Mouse (Mus musculus) CD8-positive naive resting alpha-beta T cell, adult 2 months (primary cell): ENCODE measurements around the gene Tpst2.

Experiments used
- DNase-seq, 2 experiments: peaks; one replicate each; pipeline ENCODE4 v3.0.0; 2022; ENCODE audit warnings: low read depth in 2 of 2, low spot score in 2 of 2

Gene Tpst2

GRCm38 (mm10) chr5:112325546-112326445 lies 49.3 kb downstream of the Tpst2 start, which contains the start of gene Tfip11:
Tfip11 (plus strand) TSS chr5:112326358.
- peak; percentile 82 to 88 for DNase-seq

GRCm38 (mm10) chr5:112326446-112327009 lies 50.0 kb downstream of the Tpst2 start:
- no peak for DNase-seq

GRCm38 (mm10) chr5:112327854-112328253 lies 51.4 kb downstream of the Tpst2 start:
- DNase-seq, result no peak

- DNase-seq, result no peak
Observed at GRCm38 (mm10) chr5:112329805-112330564, 53.5 kb downstream of the Tpst2 start.

GRCm38 (mm10) chr5:112335473-112335872 lies 59.0 kb downstream of the Tpst2 start:
- DNase-seq, result peak; percentile 57 to 69

GRCm38 (mm10) chr5:112337004-112337403 lies 60.5 kb downstream of the Tpst2 start:
- DNase-seq, result no peak

GRCm38 (mm10) chr5:112339215-112339614 lies 62.7 kb downstream of the Tpst2 start:
- DNase-seq, result no peak

- peak; percentile 90 for DNase-seq
Observed at GRCm38 (mm10) chr5:112342463-112343204, 66.1 kb downstream of the Tpst2 start, which contains the start of the genes Srrd and Hps4. Srrd (minus strand) TSS chr5:112343040. Hps4 (plus strand) TSS chr5:112343083.

GRCm38 (mm10) chr5:112343205-112343595 lies 66.7 kb downstream of the Tpst2 start:
- no peak for DNase-seq

- no peak for DNase-seq
Observed at GRCm38 (mm10) chr5:112344092-112344960, 67.8 kb downstream of the Tpst2 start.

GRCm38 (mm10) chr5:112346211-112346965 lies 69.9 kb downstream of the Tpst2 start:
- DNase-seq, result no peak

GRCm38 (mm10) chr5:112349169-112349568 lies 72.7 kb downstream of the Tpst2 start:
- no peak for DNase-seq

- DNase-seq, result no peak
Observed at GRCm38 (mm10) chr5:112355493-112355892, 79.0 kb downstream of the Tpst2 start.

GRCm38 (mm10) chr5:112355910-112356309 lies 79.4 kb downstream of the Tpst2 start, which contains the start of gene Gm6583:
Gm6583 (minus strand) TSS chr5:112356033.
- DNase-seq, result no peak

- DNase-seq, result no peak
Observed at GRCm38 (mm10) chr5:112356322-112356721, 79.8 kb downstream of the Tpst2 start.

GRCm38 (mm10) chr5:112359520-112359919 lies 83.0 kb downstream of the Tpst2 start:
- no peak for DNase-seq

- no peak for DNase-seq
Observed at GRCm38 (mm10) chr5:112360077-112360476, 83.6 kb downstream of the Tpst2 start.

GRCm38 (mm10) chr5:112364184-112364797 lies 87.8 kb downstream of the Tpst2 start:
- DNase-seq, result no peak
